Mouse (Mus musculus) left cerebral cortex, postnatal 10 days (tissue): ENCODE measurements at regions not wholly inside any gene's neighbourhood (a gene's known extent, or its start where the extent isn't known, plus 50 kb on each side); places are given as distances from the start of the nearest gene placed in this dataset.

Experiments
- DNase-seq, 2 experiments: peaks; one replicate each; pipeline ENCODE4 v3.0.0; 2021 to 2022; ENCODE audit warnings: low spot score in 2 of 2, mixed read lengths in 1 of 2; ENCODE audit errors: extremely low spot score in 1 of 2
- intact Hi-C: fragments of 180-260 bp; cut with DNase I; formaldehyde crosslinking; loops from one replicate; pipeline ENCODE4 v1.15.1; 2025

- peak in 1 of 2 experiments; percentile 26 for DNase-seq
- intact Hi-C loops: no loop called here
These were observed 236.4 kb upstream of the Noct start for GRCm38 (mm10) chr3:50987821-50988220.

GRCm38 (mm10) chr3:50990810-50991209 is 233.4 kb upstream of the Noct start:
- intact Hi-C loops: loop anchor here (10.0 kb wide), 1 partner anchor 104 kb away; no protein-coding TSS in a partner anchor
- no peak for DNase-seq

GRCm38 (mm10) chr3:50992581-50993313 is 231.5 kb upstream of the Noct start:
- intact Hi-C loops: loop anchor here (10.0 kb wide), 1 partner anchor 102 kb away; no protein-coding TSS in a partner anchor
- no peak for DNase-seq

- intact Hi-C loops: loop anchor here (10.0 kb wide), 1 partner anchor 95 kb away; no protein-coding TSS in a partner anchor
- DNase-seq: no peak
These were observed 224.5 kb upstream of the Noct start for GRCm38 (mm10) chr3:50999745-51000144.

GRCm38 (mm10) chr3:51000938-51001337 is 223.3 kb upstream of the Noct start:
- intact Hi-C loops: no loop called here
- DNase-seq: no peak

GRCm38 (mm10) chr3:51002662-51003061 is 221.6 kb upstream of the Noct start:
- intact Hi-C loops: no loop called here
- no peak for DNase-seq

GRCm38 (mm10) chr3:51003506-51004170 is 220.6 kb upstream of the Noct start:
- DNase-seq: no peak
- intact Hi-C loops: no loop called here

GRCm38 (mm10) chr3:51004216-51004615 is 220.0 kb upstream of the Noct start:
- intact Hi-C loops: no loop called here
- no peak for DNase-seq

- no peak for DNase-seq
- intact Hi-C loops: no loop called here
These were observed 215.1 kb upstream of the Noct start for GRCm38 (mm10) chr3:51009098-51009497.

- intact Hi-C loops: no loop called here
These were observed 204.4 kb upstream of the Noct start for GRCm38 (mm10) chr3:51019650-51020346.

GRCm38 (mm10) chr3:51024655-51025054 is 199.6 kb upstream of the Noct start:
- no peak for DNase-seq
- intact Hi-C loops: no loop called here

More at GRCm38 (mm10) chr3:51019650-51020346, 204.4 kb upstream of the Noct start:
- DNase-seq: no peak

- intact Hi-C loops: no loop called here
- DNase-seq: peak in 1 of 2 experiments; percentile 44
These were observed 192.4 kb upstream of the Noct start for GRCm38 (mm10) chr3:51031821-51032220.

- intact Hi-C loops: no loop called here
- DNase-seq: no peak
These were observed 191.0 kb upstream of the Noct start for GRCm38 (mm10) chr3:51033292-51033691.

GRCm38 (mm10) chr3:51036700-51037306 is 187.4 kb upstream of the Noct start:
- DNase-seq: no peak
- intact Hi-C loops: no loop called here

- intact Hi-C loops: no loop called here
- no peak for DNase-seq
These were observed 181.9 kb upstream of the Noct start for GRCm38 (mm10) chr3:51042223-51042846.

- no peak for DNase-seq
- intact Hi-C loops: no loop called here
These were observed 175.5 kb upstream of the Noct start for GRCm38 (mm10) chr3:51048739-51049138.

- no peak for DNase-seq
- intact Hi-C loops: no loop called here
These were observed 174.1 kb upstream of the Noct start for GRCm38 (mm10) chr3:51050156-51050555.

- intact Hi-C loops: no loop called here
- no peak for DNase-seq
These were observed 169.2 kb upstream of the Noct start for GRCm38 (mm10) chr3:51055004-51055403.

GRCm38 (mm10) chr3:51064201-51064600 is 160.0 kb upstream of the Noct start:
- intact Hi-C loops: no loop called here
- DNase-seq: no peak
